Mouse (Mus musculus) heart, postnatal 0 days (tissue): ENCODE results near the gene Setd6. TPM values are rescaled to one million over a fixed set of nuclear protein-coding genes. Genes with fewer than 3 reads are reported as not detected.

Experiments used
- ATAC-seq: fragments of 200-750 bp; cut with Nextera tagmentation; 2 replicates; pipeline ENCODE4 v1.8.0; 2017; ENCODE audit warnings: low read depth, moderate number of reproducible peaks, moderate library complexity; ENCODE audit not compliant: insufficient read depth
- DNase-seq: peaks from one replicate; pipeline ENCODE4 v3.0.0-alpha.2; 2016; ENCODE audit warnings: low spot score
- H3K27ac ChIP-seq: fragments of 300-500 bp; sonication (generic); 2 replicates; pipeline ENCODE4 v1.5.1; 2014; ENCODE audit warnings: low read depth, mild to moderate bottlenecking
- H3K27me3 ChIP-seq: fragments of 300-500 bp; sonication (generic); 2 replicates; pipeline ENCODE4 v1.6.1; 2014; ENCODE audit warnings: low read length, mixed read lengths; ENCODE audit not compliant: control insufficient read depth, insufficient read depth
- H3K36me3 ChIP-seq: fragments of 300-500 bp; sonication (generic); replicated peaks from 2 replicates; pipeline ENCODE4 v1.6.1; 2014; ENCODE audit warnings: low read length, mixed read lengths; ENCODE audit not compliant: control insufficient read depth, insufficient read depth
- H3K4me1 ChIP-seq: fragments of 300-500 bp; sonication (generic); 2 replicates; pipeline ENCODE4 v1.6.1; 2014; ENCODE audit warnings: antibody characterized with exemption; ENCODE audit not compliant: control insufficient read depth, insufficient read depth
- H3K4me2 ChIP-seq: fragments of 300-500 bp; sonication (generic); 2 replicates; pipeline ENCODE4 v1.6.1; 2014; ENCODE audit warnings: low read depth, mild to moderate bottlenecking, low read length, moderate library complexity
- H3K4me3 ChIP-seq: fragments of 300-500 bp; sonication (generic); 2 replicates; pipeline ENCODE4 v1.5.1; 2014; ENCODE audit warnings: low read depth, low read length
- H3K9ac ChIP-seq: fragments of 300-500 bp; sonication (generic); replicated peaks from 2 replicates; pipeline ENCODE4 v1.6.1; 2014; ENCODE audit warnings: low read depth, low read length, mixed read lengths
- H3K9me3 ChIP-seq: fragments of 300-500 bp; sonication (generic); replicated peaks from 2 replicates; pipeline ENCODE4 v1.6.1; 2016; ENCODE audit warnings: low read length; ENCODE audit not compliant: control insufficient read depth
- CTCF ChIP-seq: IDR thresholded peaks from 2 replicates; pipeline ENCODE4 v1.5.1; 2016; ENCODE audit warnings: antibody characterized with exemption, control low read depth, low read depth
- EP300 ChIP-seq: IDR thresholded peaks from 2 replicates; pipeline ENCODE4 v1.6.1; 2016; ENCODE audit warnings: antibody characterized with exemption, low read depth
- WGBS: fragments of 180-500 bp; shearing (Covaris S2); extraction: QIAGEN DNeasy Blood & Tissue Kit; methylation state at CpG from one replicate; pipeline ENCODE4 v1.1.7; 2014; 5-methylcytosine and 5-hydroxymethylcytosine counted together
- polyA plus RNA-seq: library from polyadenylated mRNA; unstranded; fragments of >200 nt; fragmentation: Nextera tagmentation; extraction: Ambion mirVana; gene quantifications from 2 replicates; pipeline ENCODE4 v1.2.1, GENCODE M21; 2015
- total RNA-seq: library from RNA; depleted of rRNA; stranded (reverse); fragments of >200 nt; gene quantifications from 2 replicates; pipeline ENCODE4 v1.2.3, GENCODE M21; 2014; ENCODE audit warnings: low replicate concordance; rRNA removed

Gene Setd6
- total RNA-seq = 13.7 and 20.2 TPM in 2 replicates
- 10.7 and 12.8 TPM in 2 replicates for polyA plus RNA-seq

DNA sequence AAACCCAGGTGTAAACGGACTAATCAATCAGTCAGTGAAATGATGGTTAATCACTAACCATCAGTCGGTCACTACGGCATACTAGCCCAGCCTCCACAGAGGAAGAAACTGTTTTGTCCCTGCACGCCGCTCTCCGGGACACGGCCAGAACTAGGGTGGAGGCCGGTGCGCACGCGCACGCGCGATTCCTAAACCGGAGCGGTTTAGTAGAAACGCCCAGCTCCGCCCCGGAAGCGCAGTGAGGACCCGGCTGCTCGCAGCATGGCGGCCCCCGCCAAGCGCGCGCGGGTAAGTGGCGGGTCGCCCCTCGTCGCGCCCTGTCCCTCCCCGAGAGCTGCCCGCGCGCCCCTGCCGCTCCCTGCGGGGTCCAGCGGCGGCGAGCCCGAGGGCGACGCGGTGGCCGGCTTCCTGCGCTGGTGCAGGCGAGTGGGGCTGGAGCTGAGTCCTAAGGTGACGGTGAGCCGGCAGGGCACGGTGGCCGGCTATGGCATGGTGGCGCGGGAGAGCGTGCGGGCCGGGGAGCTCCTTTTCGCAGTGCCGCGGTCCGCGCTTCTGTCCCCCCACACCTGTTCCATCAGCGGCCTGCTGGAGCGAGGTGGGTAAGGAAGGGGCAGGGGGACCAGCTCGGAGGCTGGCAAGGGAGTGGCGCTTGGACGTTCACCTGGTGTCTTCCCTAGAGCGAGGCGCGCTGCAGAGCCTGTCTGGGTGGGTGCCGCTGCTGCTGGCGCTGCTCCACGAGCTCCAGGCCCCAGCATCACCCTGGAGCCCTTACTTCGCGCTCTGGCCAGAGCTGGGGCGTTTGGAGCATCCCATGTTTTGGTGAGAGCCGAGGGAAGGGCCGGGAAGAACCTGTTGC, at the start of gene Setd6:
Setd6 (plus strand) TSS at position 206 of the 856 bp plus-strand sequence.
- Histone ChIP-seq H3K4me2 (peak within 1 kb of the TSS; percentile 87), H3K4me1 (peaks cover 10% of the 10 kb centered on the region; the same call in 1 of the 2 replicates), H3K27me3 (no peaks in the 10 kb centered on the region), H3K9ac (peak within 1 kb of the TSS; percentile 64), H3K4me3 (peak within 1 kb of the TSS; percentile 74), H3K9me3 (no peaks in the 10 kb centered on the region), H3K27ac (peak within 1 kb of the TSS; percentile 46), H3K36me3 (peaks cover 53% of the 10 kb centered on the region)
- TF ChIP-seq CTCF (no peak), EP300 (no peak)
- ATAC-seq (peak; percentile 88), DNase-seq (peak; percentile 88)
- 2% methylated on average over 75 of the region's 79 CpGs for WGBS

DNA sequence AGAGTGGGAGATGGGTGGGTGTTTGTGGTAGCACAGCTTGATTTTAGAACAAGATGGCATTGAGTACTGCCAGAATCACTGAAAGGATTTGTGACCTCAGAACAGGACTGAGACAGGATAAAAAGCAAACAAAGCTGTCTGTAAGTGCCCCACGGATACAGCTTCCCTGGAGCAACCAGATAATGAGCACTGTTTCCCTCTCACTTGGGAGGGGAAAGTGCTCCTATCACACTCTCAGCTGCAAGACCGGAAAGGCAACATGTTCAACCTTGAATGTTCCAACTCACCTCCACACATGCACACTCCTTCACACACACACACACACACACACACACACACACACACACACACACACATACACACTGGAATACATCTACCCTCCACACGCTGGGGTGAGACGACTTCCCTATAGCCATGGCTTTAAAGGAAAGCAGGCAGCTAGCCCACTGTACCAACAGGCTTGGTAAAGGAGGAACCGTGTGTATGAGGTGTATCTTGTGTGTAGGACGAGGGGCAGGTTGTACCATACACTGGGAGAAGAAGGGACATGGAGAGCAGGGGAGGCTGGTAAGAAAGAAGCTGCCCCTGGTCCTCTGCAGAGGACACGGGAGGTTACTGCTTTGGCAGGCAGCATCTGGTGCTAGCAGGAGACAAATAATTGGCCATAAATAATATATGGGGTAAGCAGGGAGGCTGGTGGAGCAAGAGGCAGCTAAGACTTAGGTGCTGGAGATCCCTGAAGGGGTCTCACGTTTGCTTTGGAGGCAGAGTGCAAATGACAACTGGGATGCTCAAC, 47.3 kb upstream of the Setd6 start:
- WGBS = 36% methylated on average over 8 of the region's 8 CpGs
- H3K27ac ChIP-seq = no peak overlapping the region
- no peaks in the 10 kb centered on the region for H3K36me3 ChIP-seq
- no peak overlapping the region for H3K4me2 ChIP-seq
- DNase-seq (no peak), ATAC-seq (no peak)
- no peak overlapping the region for H3K9ac ChIP-seq
- H3K9me3 ChIP-seq = no peaks in the 10 kb centered on the region
- H3K4me1 ChIP-seq = peaks cover 5% of the 10 kb centered on the region; the same call in 1 of the 2 replicates
- TF ChIP-seq CTCF (no peak), EP300 (no peak)
- H3K4me3 ChIP-seq = no peak overlapping the region
- peaks cover 5% of the 10 kb centered on the region; the same call in 1 of the 2 replicates for H3K27me3 ChIP-seq

DNA sequence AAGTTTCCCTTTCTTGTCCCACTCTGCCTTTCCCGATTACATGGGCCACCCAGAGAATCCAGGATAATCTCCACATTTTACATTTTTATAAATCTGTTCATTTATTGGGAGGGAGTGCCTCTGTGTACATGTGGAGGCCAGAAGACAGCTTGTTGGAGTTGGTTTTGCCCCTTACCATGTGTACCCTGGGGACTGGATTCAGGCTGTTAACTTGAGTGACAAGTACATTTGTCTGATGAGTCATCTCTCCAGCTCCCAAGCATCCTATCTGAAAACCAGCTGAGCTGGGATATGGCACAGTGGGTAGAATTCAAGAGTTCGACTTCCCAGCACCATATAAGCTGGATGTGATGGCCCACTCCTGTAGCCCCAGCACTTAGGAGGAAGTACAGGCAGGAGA, 45.7 kb upstream of the Setd6 start:
- Histone ChIP-seq H3K4me1 (peaks cover 5% of the 10 kb centered on the region; the same call in 1 of the 2 replicates), H3K9ac (no peak overlapping the region), H3K4me3 (no peak overlapping the region), H3K27ac (no peak overlapping the region), H3K27me3 (peaks cover 12% of the 10 kb centered on the region; the same call in 1 of the 2 replicates), H3K4me2 (no peak overlapping the region), H3K36me3 (no peaks in the 10 kb centered on the region), H3K9me3 (no peaks in the 10 kb centered on the region)
- DNase-seq (no peak), ATAC-seq (no peak)
- TF ChIP-seq CTCF (no peak), EP300 (no peak)
- WGBS = 70% methylated on average over 2 of the region's 2 CpGs

DNA sequence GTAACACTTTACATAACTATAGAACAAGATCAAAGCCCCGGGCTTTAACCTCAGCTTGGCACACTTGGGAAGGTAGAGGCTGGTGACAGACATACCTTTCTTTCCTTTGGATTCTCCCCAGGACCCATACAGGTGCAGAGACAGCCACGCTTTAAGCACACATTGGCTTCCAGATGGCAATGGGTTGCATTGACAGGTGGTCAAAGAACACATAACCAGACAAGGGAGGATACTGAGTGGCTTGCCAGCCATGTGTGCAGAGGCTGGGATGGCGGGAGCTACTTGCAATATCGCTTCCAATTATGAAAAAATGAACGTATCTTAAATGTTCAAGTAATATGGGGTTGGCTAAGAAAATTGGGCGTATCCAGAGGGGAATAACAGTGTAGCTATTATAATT, 43.8 kb upstream of the Setd6 start:
- H3K4me2 ChIP-seq = no peak overlapping the region
- H3K36me3 ChIP-seq = no peaks in the 10 kb centered on the region
- peaks cover 19% of the 10 kb centered on the region for H3K27me3 ChIP-seq
- TF ChIP-seq CTCF (no peak), EP300 (no peak)
- no peak for ATAC-seq
- H3K4me3 ChIP-seq = no peak overlapping the region
- no peaks in the 10 kb centered on the region for H3K9me3 ChIP-seq
- no peak for DNase-seq
- 80% methylated on average over 6 of the region's 6 CpGs for WGBS
- no peak overlapping the region for H3K27ac ChIP-seq
- no peak overlapping the region for H3K9ac ChIP-seq
- H3K4me1 ChIP-seq = peaks cover 5% of the 10 kb centered on the region; the same call in 1 of the 2 replicates

DNA sequence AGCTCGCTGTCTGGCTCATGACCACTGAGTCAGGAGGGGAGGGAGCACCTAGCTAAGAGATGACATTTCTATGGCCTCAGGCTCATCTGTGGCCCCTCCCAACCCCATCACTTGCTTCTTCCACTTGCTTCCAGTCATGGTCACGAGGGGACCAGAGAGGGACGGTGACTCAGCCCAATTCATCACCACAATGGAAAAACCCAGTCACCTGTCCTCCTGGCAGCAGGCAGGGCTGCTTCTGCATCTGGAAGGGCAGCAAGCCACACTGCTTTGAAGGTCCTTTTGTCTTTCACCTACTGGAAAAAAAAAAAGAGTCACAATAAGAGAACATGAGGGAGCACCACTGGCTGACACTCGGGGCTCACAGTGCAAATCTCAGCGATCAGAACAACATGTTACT, 42.9 kb upstream of the Setd6 start:
- TF ChIP-seq EP300 (no peak), CTCF (no peak)
- Histone ChIP-seq H3K4me1 (peaks cover 5% of the 10 kb centered on the region; the same call in 1 of the 2 replicates), H3K4me3 (no peak overlapping the region), H3K27ac (no peak overlapping the region), H3K4me2 (no peak overlapping the region), H3K9me3 (no peaks in the 10 kb centered on the region), H3K9ac (no peak overlapping the region), H3K27me3 (peaks cover 28% of the 10 kb centered on the region), H3K36me3 (no peaks in the 10 kb centered on the region)
- ATAC-seq = no peak
- no peak for DNase-seq
- 66% methylated on average over 5 of the region's 5 CpGs for WGBS
